Mouse (Mus musculus): Measurements from ENCODE around the gene Slc25a12. TPM values are rescaled to one million over a fixed set of nuclear protein-coding genes. Genes with fewer than 3 reads are reported as not detected.
"Not testable (repeated sequence)": the region's sequence is repeated elsewhere in the genome, so short reads cannot be mapped to it uniquely, and the experiment has no call there.

Slc25a12 gene
- polyA plus RNA-seq, 1 experiment: 40.7 TPM

DNA sequence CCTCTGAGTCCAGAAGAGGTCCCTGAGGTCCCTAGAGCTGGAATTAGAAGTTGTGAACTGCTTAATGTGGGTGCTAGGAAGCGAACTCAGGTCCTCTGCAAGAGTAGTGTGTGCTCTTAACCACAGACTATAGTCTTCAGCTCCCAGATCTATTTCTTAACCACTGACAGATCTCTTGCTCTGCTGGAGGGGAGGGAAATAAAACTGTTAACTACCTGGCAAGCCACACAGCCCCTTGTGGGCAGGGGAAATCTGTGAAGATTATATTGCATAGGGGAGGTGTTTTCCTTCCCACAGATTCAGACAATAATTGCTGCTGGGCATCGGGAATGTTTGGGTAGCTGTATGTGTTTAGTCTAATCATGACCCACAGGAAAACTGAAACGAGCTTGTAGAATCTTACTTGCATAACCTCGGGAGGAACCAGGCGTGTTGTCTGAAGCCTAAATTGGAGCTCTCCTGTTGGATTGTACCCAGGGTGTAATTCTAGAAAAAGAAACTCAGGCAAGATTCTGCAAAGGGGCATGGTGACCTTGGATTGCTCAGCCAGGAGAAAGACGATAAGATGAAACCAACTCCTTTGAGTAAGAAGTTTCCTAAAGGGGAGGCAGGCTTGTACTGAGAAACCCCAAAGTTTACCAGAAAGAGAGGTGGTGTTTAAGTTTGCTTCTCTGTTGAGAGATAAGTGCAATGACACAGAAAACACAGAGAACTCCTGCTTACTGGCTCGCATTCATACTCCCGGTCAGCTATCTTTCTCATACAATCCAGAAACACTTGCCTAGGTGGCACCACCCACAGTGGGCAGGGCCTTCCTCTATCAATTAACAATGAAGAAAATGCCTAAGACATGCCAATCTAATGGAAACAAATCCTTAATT is 7.0 kb upstream of the Slc25a12 start:
- no peak for TF ChIP-seq E2F4 (IDR thresholded peaks at IDR 0.05; ENCODE audit: insufficient read depth)
- no peak for TF ChIP-seq MYOD1 (IDR thresholded peaks at IDR 0.05; ENCODE audit: control insufficient read depth in 1 of 3, insufficient read length in 2 of 3, low read depth in 2 of 3)
- no peak for TF ChIP-seq MYOG (IDR thresholded peaks at IDR 0.05; ENCODE audit: control insufficient read depth in 1 of 3, insufficient read depth in 1 of 3, insufficient read length in 2 of 3, low read depth in 2 of 3)
- 0 out of 2 replicates have a peak, but pooled peaks have one; percentile 1 for TF ChIP-seq CEBPB (IDR thresholded peaks at IDR 0.05; ENCODE audit: insufficient read depth, poor library complexity, severe bottlenecking)
- no peak for TF ChIP-seq USF1 (IDR thresholded peaks at IDR 0.05; ENCODE audit: low read depth)
- TF ChIP-seq SRF (IDR thresholded peaks at IDR 0.05; ENCODE audit: control insufficient read depth, insufficient read length, low read depth): no peak
- no peak for TF ChIP-seq TCF12 (IDR thresholded peaks at IDR 0.05; ENCODE audit: insufficient read depth, poor library complexity, severe bottlenecking)
- H3K4me2 ChIP-seq (ENCODE audit: low read depth): peak overlapping the region; percentile 56

DNA sequence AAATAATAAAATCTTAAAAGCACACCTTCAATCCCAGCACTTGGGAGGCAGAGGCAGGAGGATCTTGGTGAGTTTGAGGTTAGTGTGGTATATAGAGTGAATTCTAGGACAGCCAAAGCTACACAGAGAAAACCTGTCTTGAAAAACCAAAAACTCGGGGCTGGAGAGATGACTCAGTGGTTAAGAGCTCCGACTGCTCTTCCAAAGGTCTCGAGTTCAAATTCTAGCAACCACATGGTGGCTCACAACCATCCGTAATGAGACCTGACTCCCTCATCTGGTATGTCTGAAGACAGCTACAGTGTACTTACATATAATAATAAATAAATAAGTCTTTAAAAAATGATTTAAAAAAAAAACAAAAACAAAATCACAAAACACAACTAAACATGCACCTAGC is 4.7 kb upstream of the Slc25a12 start:
- H3K4me3 ChIP-seq; H3ac ChIP-seq (ENCODE audit: control insufficient read depth, insufficient read length); H3K36me3 ChIP-seq (ENCODE audit: control insufficient read depth, insufficient read depth); H3K79me2 ChIP-seq (ENCODE audit: control insufficient read depth, insufficient read depth); H3K27me3 ChIP-seq (ENCODE audit: control insufficient read depth, insufficient read depth, insufficient read length): not testable (repeated sequence)
- peak overlapping the region; percentile 58 for H3K4me2 ChIP-seq (ENCODE audit: low read depth)

More for the DNA sequence above, 7.0 kb upstream of the Slc25a12 start:
- H3K4me3 ChIP-seq: no peak overlapping the region
- H3K36me3 ChIP-seq (ENCODE audit: control insufficient read depth, insufficient read depth): no peaks in the 10 kb centered on the region
- H3K79me2 ChIP-seq (ENCODE audit: control insufficient read depth, insufficient read depth): no peaks in the 10 kb centered on the region
- no peaks in the 10 kb centered on the region for H3K27me3 ChIP-seq (ENCODE audit: control insufficient read depth, insufficient read depth, insufficient read length)
- no peak overlapping the region for H3ac ChIP-seq (ENCODE audit: control insufficient read depth, insufficient read length)

DNA sequence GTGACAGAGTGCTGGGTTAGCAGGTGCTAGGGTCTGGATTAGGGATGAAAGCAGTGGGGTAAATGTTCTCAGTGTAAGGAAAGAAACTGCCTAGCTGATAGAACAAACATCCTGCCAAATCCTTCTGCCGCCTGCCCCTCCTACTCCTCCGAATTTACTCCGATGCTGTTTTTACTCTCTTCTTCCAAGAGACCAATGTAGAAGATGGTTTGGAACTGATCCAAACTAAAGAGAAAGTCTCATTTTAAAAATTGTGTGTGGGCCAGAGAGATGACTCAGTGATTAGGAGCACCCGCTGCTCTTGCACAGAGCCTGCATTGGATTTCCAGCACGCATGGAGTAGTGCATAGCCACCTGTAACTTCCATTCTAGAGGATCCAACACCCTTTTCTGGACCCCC is 4.2 kb upstream of the Slc25a12 start:
- peaks cover 2% of the 10 kb centered on the region for H3K79me2 ChIP-seq (ENCODE audit: control insufficient read depth, insufficient read depth)
- H3K36me3 ChIP-seq (ENCODE audit: control insufficient read depth, insufficient read depth): no peaks in the 10 kb centered on the region
- H3K4me2 ChIP-seq (ENCODE audit: low read depth): peak overlapping the region; percentile 58
- no peaks in the 10 kb centered on the region for H3K27me3 ChIP-seq (ENCODE audit: control insufficient read depth, insufficient read depth, insufficient read length)
- TF ChIP-seq CEBPB (IDR thresholded peaks at IDR 0.05; ENCODE audit: insufficient read depth, poor library complexity, severe bottlenecking): no peak
- TF ChIP-seq MYOD1 (IDR thresholded peaks at IDR 0.05; ENCODE audit: control insufficient read depth in 1 of 3, insufficient read length in 2 of 3, low read depth in 2 of 3): no peak
- no peak for TF ChIP-seq SRF (IDR thresholded peaks at IDR 0.05; ENCODE audit: control insufficient read depth, insufficient read length, low read depth)
- no peak for TF ChIP-seq MYOG (IDR thresholded peaks at IDR 0.05; ENCODE audit: control insufficient read depth in 1 of 3, insufficient read depth in 1 of 3, insufficient read length in 2 of 3, low read depth in 2 of 3)
- no peak for TF ChIP-seq REST (IDR thresholded peaks at IDR 0.05; ENCODE audit: insufficient read depth, insufficient read length)
- no peak for TF ChIP-seq POLR2A (IDR thresholded peaks at IDR 0.05; ENCODE audit: insufficient read length, low read depth)
- TF ChIP-seq TCF12 (IDR thresholded peaks at IDR 0.05; ENCODE audit: insufficient read depth, poor library complexity, severe bottlenecking): no peak
- TF ChIP-seq E2F4 (IDR thresholded peaks at IDR 0.05; ENCODE audit: insufficient read depth): no peak
- no peak for TF ChIP-seq USF1 (IDR thresholded peaks at IDR 0.05; ENCODE audit: low read depth)
- no peak for TF ChIP-seq MAX (IDR thresholded peaks at IDR 0.05; ENCODE audit: low read depth)
- TF ChIP-seq POLR2AphosphoS2 (IDR thresholded peaks at IDR 0.05; ENCODE audit: insufficient read length, low read depth): no peak
- TF ChIP-seq TCF3 (IDR thresholded peaks at IDR 0.05; ENCODE audit: insufficient read length, low read depth): no peak
- no peak overlapping the region for H3K4me3 ChIP-seq
- H3ac ChIP-seq (ENCODE audit: control insufficient read depth, insufficient read length): no peak overlapping the region

DNA sequence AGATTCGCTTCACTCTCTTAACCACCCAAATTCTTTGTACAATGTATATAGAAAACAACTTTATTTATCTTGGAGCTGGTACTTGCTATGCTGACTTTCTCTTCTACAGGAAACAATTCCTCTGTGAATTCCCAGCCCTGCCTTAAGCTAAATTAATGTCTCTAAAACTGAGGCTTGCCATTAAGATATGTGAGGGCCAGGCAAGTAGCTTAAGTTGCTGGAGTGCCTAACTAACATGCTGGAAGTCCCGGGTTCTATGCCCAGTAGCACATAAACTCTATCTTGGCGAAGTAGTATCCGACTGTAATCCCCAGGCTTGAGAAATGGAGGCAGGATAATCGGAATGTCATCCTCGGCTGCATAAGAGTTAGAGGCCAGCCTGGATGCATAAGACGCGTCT is 537 bp upstream of the Slc25a12 start:
- Histone ChIP-seq H3K4me2 (ENCODE audit: low read depth) (peak overlapping the region; percentile 86), H3K27me3 (ENCODE audit: control insufficient read depth, insufficient read depth, insufficient read length) (no peaks in the 10 kb centered on the region), H3K4me3 (peak overlapping the region; percentile 92), H3K79me2 (ENCODE audit: control insufficient read depth, insufficient read depth) (peaks cover 14% of the 10 kb centered on the region), H3K36me3 (ENCODE audit: control insufficient read depth, insufficient read depth) (no peaks in the 10 kb centered on the region), H3ac (ENCODE audit: control insufficient read depth, insufficient read length) (no peak overlapping the region)
- TF ChIP-seq CEBPB (IDR thresholded peaks at IDR 0.05; ENCODE audit: insufficient read depth, poor library complexity, severe bottlenecking) (no peak), MYOG (IDR thresholded peaks at IDR 0.05; ENCODE audit: control insufficient read depth in 1 of 3, insufficient read depth in 1 of 3, insufficient read length in 2 of 3, low read depth in 2 of 3) (no peak), TCF12 (IDR thresholded peaks at IDR 0.05; ENCODE audit: insufficient read depth, poor library complexity, severe bottlenecking) (no peak), USF1 (IDR thresholded peaks at IDR 0.05; ENCODE audit: low read depth) (no peak), TCF3 (IDR thresholded peaks at IDR 0.05; ENCODE audit: insufficient read length, low read depth) (no peak), E2F4 (IDR thresholded peaks at IDR 0.05; ENCODE audit: insufficient read depth) (no peak), SRF (IDR thresholded peaks at IDR 0.05; ENCODE audit: control insufficient read depth, insufficient read length, low read depth) (no peak), POLR2A (IDR thresholded peaks at IDR 0.05; ENCODE audit: insufficient read length, low read depth) (no peak), MYOD1 (IDR thresholded peaks at IDR 0.05; ENCODE audit: control insufficient read depth in 1 of 3, insufficient read length in 2 of 3, low read depth in 2 of 3) (no peak), MAX (IDR thresholded peaks at IDR 0.05; ENCODE audit: low read depth) (no peak)

DNA sequence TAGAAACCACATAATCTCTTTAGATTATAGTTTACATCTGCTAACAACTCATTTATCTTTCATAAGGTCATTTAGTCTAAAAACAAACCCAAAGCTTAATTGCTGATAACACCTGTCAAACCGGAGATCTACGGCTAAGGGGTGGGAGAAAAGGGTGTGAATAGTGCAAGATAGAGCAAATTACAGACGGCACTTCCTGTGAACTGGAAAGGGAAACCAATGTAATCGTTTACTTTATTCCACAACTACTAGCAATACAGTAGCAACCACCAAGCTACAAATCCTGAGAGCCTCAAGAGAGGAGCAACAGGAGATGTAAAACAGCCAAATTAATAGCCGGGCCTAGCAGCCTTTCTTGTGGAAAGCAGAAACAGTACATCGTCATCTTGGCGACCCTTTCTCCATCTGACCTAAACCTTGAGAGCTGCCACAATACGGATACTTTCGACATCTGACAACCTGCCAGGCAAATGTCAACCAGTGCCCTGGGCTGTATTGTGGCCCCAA is 878 bp downstream of the Slc25a12 start:
- no peaks in the 10 kb centered on the region for H3K36me3 ChIP-seq (ENCODE audit: control insufficient read depth, insufficient read depth)
- H3K4me3 ChIP-seq: peak overlapping the region; percentile 92
- H3K27me3 ChIP-seq (ENCODE audit: control insufficient read depth, insufficient read depth, insufficient read length): no peaks in the 10 kb centered on the region
- TF ChIP-seq USF1 (IDR thresholded peaks at IDR 0.05; ENCODE audit: low read depth) (no peak), TCF12 (IDR thresholded peaks at IDR 0.05; ENCODE audit: insufficient read depth, poor library complexity, severe bottlenecking) (no peak), MYOG (IDR thresholded peaks at IDR 0.05; ENCODE audit: control insufficient read depth in 1 of 3, insufficient read depth in 1 of 3, insufficient read length in 2 of 3, low read depth in 2 of 3) (no peak), E2F4 (IDR thresholded peaks at IDR 0.05; ENCODE audit: insufficient read depth) (no peak), TCF3 (IDR thresholded peaks at IDR 0.05; ENCODE audit: insufficient read length, low read depth) (no peak), POLR2AphosphoS2 (IDR thresholded peaks at IDR 0.05; ENCODE audit: insufficient read length, low read depth) (no peak), CEBPB (IDR thresholded peaks at IDR 0.05; ENCODE audit: insufficient read depth, poor library complexity, severe bottlenecking) (no peak), MYOD1 (IDR thresholded peaks at IDR 0.05; ENCODE audit: control insufficient read depth in 1 of 3, insufficient read length in 2 of 3, low read depth in 2 of 3) (no peak)
- peak overlapping the region; percentile 85 for H3K4me2 ChIP-seq (ENCODE audit: low read depth)
- peaks cover 14% of the 10 kb centered on the region for H3K79me2 ChIP-seq (ENCODE audit: control insufficient read depth, insufficient read depth)
- H3ac ChIP-seq (ENCODE audit: control insufficient read depth, insufficient read length): peak overlapping the region; percentile 17
